Mouse (Mus musculus): ENCODE data around the gene Dusp11.

- TF ChIP-seq EP300 (IDR thresholded peaks at IDR 0.05; ENCODE audit: insufficient read depth, low read depth, low read length) (no peak), POLR2A (IDR thresholded peaks at IDR 0.05; ENCODE audit: insufficient read depth, low read depth, low read length) (no peak)
Measured at GRCm38 (mm10) chr6:86003405-86003925, 42.0 kb upstream of the Dusp11 start.
